8 mouse cellular contexts compared by ENCODE assay signal in the genomic region with DNA sequence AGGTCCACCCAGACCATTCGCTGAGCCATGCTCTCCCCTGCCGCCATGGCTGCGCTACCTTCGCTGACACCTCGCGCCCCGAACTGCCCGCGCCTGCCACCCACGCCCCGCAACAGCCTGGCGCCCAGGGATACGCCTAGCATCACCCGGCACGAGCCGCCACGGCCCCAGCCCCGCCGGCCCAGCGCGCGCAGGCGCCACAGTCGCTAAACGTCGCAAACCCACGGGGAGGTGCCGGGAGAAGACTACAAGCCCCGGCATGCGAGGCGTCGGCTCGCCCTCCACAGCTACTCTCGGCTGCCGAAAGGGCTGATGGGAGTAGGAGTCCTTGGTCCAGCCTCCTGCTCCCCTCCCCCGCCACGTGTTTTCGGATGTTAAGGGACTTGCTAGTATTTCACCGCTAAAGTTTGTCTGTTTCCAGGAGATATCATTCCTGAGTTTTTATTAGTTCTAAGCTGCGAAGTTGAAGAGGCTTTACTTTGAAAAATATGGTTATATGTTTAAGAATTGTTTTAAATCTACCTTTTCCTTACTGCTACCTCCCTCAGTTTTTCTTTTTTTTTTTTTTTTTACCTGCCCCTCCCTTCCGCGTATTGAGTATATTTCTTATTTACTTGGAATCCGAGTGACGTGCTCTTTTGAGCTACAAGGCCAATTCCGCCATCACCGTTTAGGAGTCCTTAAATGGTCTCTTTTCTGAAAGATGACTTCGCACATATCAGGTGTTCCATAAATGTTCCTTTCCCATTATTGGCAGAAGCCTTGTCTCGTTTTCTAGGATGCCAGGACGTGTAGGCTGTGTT. TPM values are rescaled to one million over a fixed set of nuclear protein-coding genes. Genes with fewer than 3 reads are reported as not detected.
DNase-seq lines count a peak whose midpoint lies in the region; ATAC-seq and TF ChIP-seq lines count a peak whose summit lies in the region.

A gene (minus strand): TSS at position 213 of the 803 bp plus-strand sequence.

- H3K9ac ChIP-seq in embryonic facial prominence, embryonic 14.5 days (ENCODE audit: low read depth, low read length), result peak within 1 kb of the TSS; percentile 79
- peak within 1 kb of the TSS; percentile 90 for H3K9ac ChIP-seq in heart, adult 2 months (ENCODE audit: low read depth, low read length)
- H3K9ac ChIP-seq in limb, embryonic 13.5 days, result peak within 1 kb of the TSS; percentile 87
- peak within 1 kb of the TSS; percentile 86 for H3K9ac ChIP-seq in midbrain, embryonic 16.5 days (ENCODE audit: low read depth, low read length)

- no peaks in the 10 kb centered on the region for H3K27me3 ChIP-seq in embryonic facial prominence, embryonic 14.5 days (replicated peaks; ENCODE audit: control insufficient read depth, insufficient read depth, low read length)
- H3K27me3 ChIP-seq in heart, adult 2 months (ENCODE audit: control insufficient read depth, insufficient read depth, low read length), result no peaks in the 10 kb centered on the region; the same call in 1 of the 2 replicates
- no peaks in the 10 kb centered on the region for H3K27me3 ChIP-seq in limb, embryonic 13.5 days
- no peaks in the 10 kb centered on the region for H3K27me3 ChIP-seq in midbrain, embryonic 16.5 days (ENCODE audit: control insufficient read depth, insufficient read depth, low read depth, low read length)

- ATAC-seq in embryonic facial prominence, embryonic 14.5 days (ENCODE audit: low read depth), result peak; percentile 99
- peak; percentile 97 for ATAC-seq in limb, embryonic 13.5 days (ENCODE audit: low FRiP score, low read depth)
- ATAC-seq in midbrain, embryonic 16.5 days, result peak; percentile 100

- no peak within 1 kb of the TSS for H3K27ac ChIP-seq in embryonic facial prominence, embryonic 14.5 days (replicated peaks; ENCODE audit: low read depth, low read length)
- peak within 1 kb of the TSS; percentile 75 for H3K27ac ChIP-seq in heart, adult 2 months
- H3K27ac ChIP-seq in limb, embryonic 13.5 days, result no peak within 1 kb of the TSS
- no peak within 1 kb of the TSS for H3K27ac ChIP-seq in midbrain, embryonic 16.5 days (ENCODE audit: low read length)

- no peak for TF ChIP-seq CTCF in heart, adult 2 months (IDR thresholded peaks at IDR 0.05)

- no peaks in the 10 kb centered on the region for H3K9me3 ChIP-seq in embryonic facial prominence, embryonic 14.5 days (ENCODE audit: control insufficient read depth, low read length)
- H3K9me3 ChIP-seq in limb, embryonic 13.5 days, result no peaks in the 10 kb centered on the region
- no peaks in the 10 kb centered on the region for H3K9me3 ChIP-seq in midbrain, embryonic 16.5 days (replicated peaks; ENCODE audit: control insufficient read depth, low read length, poor library complexity, severe bottlenecking)

- H3K4me3 ChIP-seq in embryonic facial prominence, embryonic 14.5 days (ENCODE audit: low read depth, low read length), result peak within 1 kb of the TSS; percentile 94
- H3K4me3 ChIP-seq in heart, adult 2 months, result peak within 1 kb of the TSS; percentile 91
- H3K4me3 ChIP-seq in limb, embryonic 13.5 days, result peak within 1 kb of the TSS; percentile 86
- peak within 1 kb of the TSS; percentile 95 for H3K4me3 ChIP-seq in midbrain, embryonic 16.5 days (ENCODE audit: low read depth, low read length)

- intact Hi-C loops in heart, adult 2 months (cut with DNase I), result loop anchor here (1.0 to 10.0 kb wide), 3 partner anchors 15 to 507 kb away; a partner anchor contains a TSS

- H3K4me2 ChIP-seq in embryonic facial prominence, embryonic 14.5 days (ENCODE audit: low read depth, low read length), result peak within 1 kb of the TSS; percentile 87
- H3K4me2 ChIP-seq in limb, embryonic 13.5 days (replicated peaks), result peak within 1 kb of the TSS; percentile 83
- H3K4me2 ChIP-seq in midbrain, embryonic 16.5 days (ENCODE audit: low read length), result peak within 1 kb of the TSS; percentile 93

- TF ChIP-seq EP300 in heart, adult 2 months (IDR thresholded peaks at IDR 0.05; ENCODE audit: insufficient read depth, low read depth, low read length), result no peak

- WGBS in embryonic facial prominence, embryonic 14.5 days, result 2% methylated on average over 26 of the region's 49 CpGs
- 2% methylated on average over 49 of the region's 49 CpGs for WGBS in heart, adult 2 months
- WGBS in limb, embryonic 13.5 days, result under 1% methylated on average over 46 of the region's 49 CpGs
- WGBS in midbrain, embryonic 16.5 days, result under 1% methylated on average over 49 of the region's 49 CpGs

- TF ChIP-seq POLR2A in heart, adult 2 months (IDR thresholded peaks at IDR 0.05; ENCODE audit: insufficient read depth, low read depth, low read length), result peak; percentile 51; the same call in 1 of the 2 replicates

- 0 out of 2 replicates have a peak, but pooled peaks cover 2% of the 10 kb centered on the region for H3K79me2 ChIP-seq in heart, adult 2 months (replicated peaks; ENCODE audit: control insufficient read depth, insufficient read depth, low read length)

- H3K4me1 ChIP-seq in embryonic facial prominence, embryonic 14.5 days (ENCODE audit: control insufficient read depth, insufficient read depth, low read length), result peaks cover 10% of the 10 kb centered on the region
- peaks cover 1% of the 10 kb centered on the region for H3K4me1 ChIP-seq in heart, adult 2 months (ENCODE audit: control insufficient read depth, insufficient read depth, low read length)
- peaks cover 17% of the 10 kb centered on the region for H3K4me1 ChIP-seq in limb, embryonic 13.5 days
- H3K4me1 ChIP-seq in midbrain, embryonic 16.5 days (ENCODE audit: control insufficient read depth, insufficient read depth, low read length), result peaks cover 10% of the 10 kb centered on the region

- H3K36me3 ChIP-seq in embryonic facial prominence, embryonic 14.5 days (ENCODE audit: control insufficient read depth, insufficient read depth, low read length), result peaks cover 19% of the 10 kb centered on the region; the same call in 1 of the 2 replicates
- peaks cover 12% of the 10 kb centered on the region for H3K36me3 ChIP-seq in heart, adult 2 months (ENCODE audit: control insufficient read depth, insufficient read depth, low read length)
- H3K36me3 ChIP-seq in limb, embryonic 13.5 days, result peaks cover 20% of the 10 kb centered on the region
- H3K36me3 ChIP-seq in midbrain, embryonic 16.5 days (ENCODE audit: control insufficient read depth, insufficient read depth, low read length), result no peaks in the 10 kb centered on the region

- peak; percentile 95 for DNase-seq in 3T3-L1 (ENCODE audit: low read depth, low spot score)
- peak; percentile 81 to 89 for DNase-seq in adrenal gland, postnatal 4 days (ENCODE audit: low spot score in 2 of 2)
- peak; percentile 98 for DNase-seq in embryonic facial prominence, embryonic 14.5 days (ENCODE audit: low spot score)
- DNase-seq in heart, adult 2 months, result peak; percentile 96
- DNase-seq in kidney, adult 8-10 months, result peak; percentile 93 to 95
- peak; percentile 91 to 98 for DNase-seq in spleen, postnatal 10 days (ENCODE audit: low spot score in 2 of 2)

RNA-seq across cellular contexts. Expression of the gene that starts here (rescaled TPM):
- 10 to 100 TPM; 63.8 to 65.4 TPM for total RNA-seq in adrenal gland, postnatal 4 days (2021)
- polyA plus RNA-seq in embryonic facial prominence, embryonic 14.5 days (2014; fragmentation: Nextera tagmentation; extraction: Ambion mirVana), result 110 and 114 TPM in 2 replicates
- total RNA-seq in heart, adult 2 months (2021), result 10 to 100 TPM; 58.5 to 68.0 TPM
- polyA plus RNA-seq in heart, adult 2 months (2012; rRNA removed), result 53.2 and 79.0 TPM in 2 replicates
- 106 and 114 TPM in 2 replicates for polyA plus RNA-seq in limb, embryonic 13.5 days (2015; fragmentation: Nextera tagmentation; extraction: Ambion mirVana)
- polyA plus RNA-seq in midbrain, embryonic 16.5 days (2015; fragmentation: Nextera tagmentation; extraction: Ambion mirVana), result 119 and 120 TPM in 2 replicates
